Mouse (Mus musculus) intestine, postnatal 0 days (tissue): ENCODE measurements at regions not wholly inside any gene's neighbourhood (a gene's known extent, or its start where the extent isn't known, plus 50 kb on each side); places are given as distances from the start of the nearest gene placed in this dataset.

Experiments used
- ATAC-seq: fragments of 200-750 bp; cut with Nextera tagmentation; 2 replicates; pipeline ENCODE4 v1.8.0; 2017; ENCODE audit warnings: mild to moderate bottlenecking, moderate TSS enrichment, moderate library complexity
- H3K27ac ChIP-seq: fragments of 300-500 bp; sonication (generic); 2 replicates; pipeline ENCODE4 v1.5.1; 2014; ENCODE audit warnings: mild to moderate bottlenecking, low read depth, low read length, moderate library complexity
- H3K27me3 ChIP-seq: fragments of 300-500 bp; sonication (generic); replicated peaks from 2 replicates; pipeline ENCODE4 v1.6.1; 2014; ENCODE audit warnings: low read length, mixed read lengths; ENCODE audit not compliant: control insufficient read depth, insufficient read depth
- H3K36me3 ChIP-seq: fragments of 300-500 bp; sonication (generic); 2 replicates; pipeline ENCODE4 v1.6.1; 2014; ENCODE audit warnings: mild to moderate bottlenecking, moderate library complexity; ENCODE audit not compliant: control insufficient read depth, insufficient read depth
- H3K4me1 ChIP-seq: fragments of 300-500 bp; sonication (generic); replicated peaks from 2 replicates; pipeline ENCODE4 v1.6.1; 2014; ENCODE audit warnings: antibody characterized with exemption, low read length, mixed read lengths; ENCODE audit not compliant: control insufficient read depth, insufficient read depth
- H3K4me2 ChIP-seq: fragments of 300-500 bp; sonication (generic); replicated peaks from 2 replicates; pipeline ENCODE4 v1.6.1; 2014; ENCODE audit warnings: low read depth, mild to moderate bottlenecking, moderate library complexity
- H3K4me3 ChIP-seq: fragments of 300-500 bp; sonication (generic); 2 replicates; pipeline ENCODE4 v1.5.1; 2014; ENCODE audit warnings: low read depth, low read length
- H3K9ac ChIP-seq: fragments of 300-500 bp; sonication (generic); 2 replicates; pipeline ENCODE4 v1.6.1; 2014; ENCODE audit warnings: mild to moderate bottlenecking, low read depth, low read length
- H3K9me3 ChIP-seq: fragments of 300-500 bp; sonication (generic); 2 replicates; pipeline ENCODE4 v1.6.1; 2016; ENCODE audit warnings: mixed run types; ENCODE audit not compliant: control insufficient read depth
- CTCF ChIP-seq: sonication (generic); IDR thresholded peaks from 2 replicates; pipeline ENCODE4 v1.5.1; 2016; ENCODE audit warnings: low read depth, mild to moderate bottlenecking, control low read depth, antibody characterized with exemption, moderate library complexity
- WGBS: fragments of 180-500 bp; shearing (Covaris S2); extraction: QIAGEN DNeasy Blood & Tissue Kit; methylation state at CpG from one replicate; pipeline ENCODE4 v1.1.7; 2014; 5-methylcytosine and 5-hydroxymethylcytosine counted together

- 52% methylated on average over 3 of the region's 3 CpGs for WGBS
- TF ChIP-seq CTCF: no peak
Observed at GRCm38 (mm10) chr4:68404364-68404763, 549.8 kb downstream of the Brinp1 start.

DNA sequence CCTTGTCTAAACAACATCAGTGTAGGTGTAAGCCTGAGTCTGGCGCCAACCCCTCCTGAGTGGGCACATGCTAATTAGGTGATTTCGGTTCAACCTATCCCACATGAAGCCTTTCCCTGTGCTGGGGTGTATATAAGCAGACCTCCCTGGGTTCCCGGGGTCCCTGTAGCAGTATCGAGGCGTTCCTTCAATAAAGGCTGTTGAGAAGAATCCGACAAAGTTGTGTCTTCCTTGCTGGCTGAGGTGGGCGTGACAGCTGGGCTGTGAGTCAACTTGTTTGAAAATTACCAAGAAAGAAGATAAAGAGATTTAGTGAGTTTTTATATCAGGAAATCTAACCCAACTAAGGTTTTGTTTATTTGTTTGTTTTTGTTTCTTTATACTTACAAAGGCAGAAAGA lies 567.1 kb downstream of the Brinp1 start:
- H3K4me3 ChIP-seq: no peak overlapping the region
- H3K36me3 ChIP-seq: no peaks in the 10 kb centered on the region
- H3K4me2 ChIP-seq: no peak overlapping the region
- no peak for TF ChIP-seq CTCF
- no peaks in the 10 kb centered on the region for H3K27me3 ChIP-seq
- no peak overlapping the region for H3K27ac ChIP-seq
- H3K9ac ChIP-seq: no peak overlapping the region
- H3K4me1 ChIP-seq: no peaks in the 10 kb centered on the region
- WGBS: 92% methylated on average over 7 of the region's 7 CpGs
- ATAC-seq: no peak
- H3K9me3 ChIP-seq: no peaks in the 10 kb centered on the region

More at GRCm38 (mm10) chr4:68404364-68404763, 549.8 kb downstream of the Brinp1 start:
- Histone ChIP-seq H3K4me2 (no peak overlapping the region), H3K9me3 (no peaks in the 10 kb centered on the region), H3K27ac (no peak overlapping the region), H3K36me3 (no peaks in the 10 kb centered on the region), H3K4me3 (no peak overlapping the region), H3K27me3 (no peaks in the 10 kb centered on the region), H3K9ac (no peak overlapping the region), H3K4me1 (no peaks in the 10 kb centered on the region)
- ATAC-seq: no peak

DNA sequence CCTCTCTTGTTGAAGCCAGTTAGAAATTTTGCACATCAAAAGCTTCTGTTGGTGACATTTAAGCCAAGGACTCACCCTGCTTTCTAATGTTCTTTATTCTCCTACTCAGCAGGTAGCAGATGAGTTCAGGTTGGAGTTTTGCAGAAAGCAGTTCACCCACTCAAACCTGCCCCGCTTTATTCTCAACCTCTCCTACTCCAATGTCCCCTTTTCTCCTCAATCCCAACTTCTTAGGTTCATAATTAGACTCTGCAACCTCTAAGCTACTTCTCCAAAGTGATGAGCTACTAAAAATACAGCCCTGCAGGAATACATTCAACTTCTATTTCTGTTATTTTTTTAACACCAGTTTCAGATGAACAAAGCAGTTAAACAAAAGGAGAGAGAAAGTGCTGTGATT lies 572.2 kb downstream of the Brinp1 start:
- TF ChIP-seq CTCF: no peak
- Histone ChIP-seq H3K27ac (no peak overlapping the region), H3K36me3 (no peaks in the 10 kb centered on the region), H3K9me3 (no peaks in the 10 kb centered on the region), H3K27me3 (no peaks in the 10 kb centered on the region), H3K9ac (no peak overlapping the region), H3K4me2 (no peak overlapping the region), H3K4me3 (no peak overlapping the region), H3K4me1 (no peaks in the 10 kb centered on the region)
- 83% methylated on average over 1 of the region's 1 CpGs for WGBS
- no peak for ATAC-seq

- ATAC-seq: no peak
- Histone ChIP-seq H3K4me3 (no peak overlapping the region), H3K9ac (no peak overlapping the region), H3K9me3 (no peaks in the 10 kb centered on the region), H3K4me1 (no peaks in the 10 kb centered on the region), H3K27ac (no peak overlapping the region), H3K27me3 (no peaks in the 10 kb centered on the region), H3K36me3 (no peaks in the 10 kb centered on the region), H3K4me2 (no peak overlapping the region)
- WGBS: 80% methylated on average over 2 of the region's 2 CpGs
- TF ChIP-seq CTCF: no peak
Observed at GRCm38 (mm10) chr4:68367983-68368382, 586.2 kb downstream of the Brinp1 start.

DNA sequence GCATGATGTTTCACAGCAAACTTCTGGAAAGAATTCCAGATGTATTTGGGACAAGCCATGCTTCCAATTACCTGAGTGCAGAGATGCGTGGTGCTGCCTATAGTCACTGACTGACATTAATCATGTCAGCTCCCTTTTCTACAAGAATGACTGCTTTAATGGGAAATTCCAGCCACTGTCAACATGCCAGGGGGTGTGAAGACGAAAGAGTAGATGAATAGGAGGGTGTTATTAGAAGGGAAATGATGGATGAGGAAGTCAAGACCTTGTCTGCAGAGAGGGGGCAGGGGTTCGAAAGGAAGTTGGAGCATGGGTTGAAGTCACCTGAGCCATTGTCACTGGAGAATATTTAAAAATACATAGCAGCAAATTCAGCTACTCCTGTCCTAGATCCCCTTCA lies 634.6 kb downstream of the Brinp1 start:
- 57% methylated on average over 3 of the region's 3 CpGs for WGBS
- no peak for TF ChIP-seq CTCF
- no peak overlapping the region for H3K4me2 ChIP-seq
- no peak overlapping the region for H3K27ac ChIP-seq
- H3K4me3 ChIP-seq: no peak overlapping the region
- H3K27me3 ChIP-seq: no peaks in the 10 kb centered on the region
- H3K4me1 ChIP-seq: no peaks in the 10 kb centered on the region
- no peaks in the 10 kb centered on the region for H3K36me3 ChIP-seq
- ATAC-seq: no peak
- no peaks in the 10 kb centered on the region for H3K9me3 ChIP-seq
- H3K9ac ChIP-seq: no peak overlapping the region

DNA sequence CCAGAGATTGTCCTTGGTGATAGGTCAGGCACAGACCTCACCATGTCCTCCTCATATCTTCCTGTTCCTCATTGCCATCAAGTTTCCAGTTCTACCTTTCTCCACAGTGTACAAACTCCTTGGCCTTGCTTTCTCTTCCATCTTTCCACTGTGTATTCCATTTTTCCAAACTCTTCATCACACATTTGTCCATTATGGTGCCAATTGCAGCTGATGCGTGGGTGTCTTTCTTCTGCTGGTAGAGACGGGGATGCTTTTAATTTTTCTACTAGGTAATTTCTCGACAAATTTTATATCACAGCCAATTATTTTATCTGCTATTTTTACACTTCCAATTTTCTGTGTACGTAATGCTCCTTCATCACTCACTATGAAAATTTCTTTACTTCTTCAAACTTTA lies 641.4 kb downstream of the Brinp1 start:
- ATAC-seq: no peak
- H3K4me3 ChIP-seq: no peak overlapping the region
- H3K27me3 ChIP-seq: no peaks in the 10 kb centered on the region
- no peaks in the 10 kb centered on the region for H3K36me3 ChIP-seq
- H3K4me2 ChIP-seq: no peak overlapping the region
- TF ChIP-seq CTCF: no peak
- no peak overlapping the region for H3K27ac ChIP-seq
- no peaks in the 10 kb centered on the region for H3K4me1 ChIP-seq
- no peak overlapping the region for H3K9ac ChIP-seq
- no peaks in the 10 kb centered on the region for H3K9me3 ChIP-seq
- WGBS: 91% methylated on average over 4 of the region's 4 CpGs

GRCm38 (mm10) chr4:68284845-68285244 lies 669.4 kb downstream of the Brinp1 start:
- Histone ChIP-seq H3K9me3 (no peaks in the 10 kb centered on the region), H3K27ac (no peak overlapping the region), H3K4me2 (no peak overlapping the region), H3K36me3 (no peaks in the 10 kb centered on the region), H3K4me3 (no peak overlapping the region), H3K27me3 (no peaks in the 10 kb centered on the region), H3K4me1 (no peaks in the 10 kb centered on the region), H3K9ac (no peak overlapping the region)
- no peak for ATAC-seq
- no peak for TF ChIP-seq CTCF
- WGBS: 36% methylated on average over 1 of the region's 1 CpGs
